Mouse (Mus musculus): ENCODE results near the gene Begain. TPM values are rescaled to one million over a fixed set of nuclear protein-coding genes. Genes with fewer than 3 reads are reported as not detected.

Gene Begain
- not detected for polyA plus RNA-seq (2014; fragmentation: Illumina TruSeq; extraction: RNeasy Lipid Tissue Mini Kit (QIAGEN cat#74804); ENCODE audit: low read depth, low replicate concordance)

DNA sequence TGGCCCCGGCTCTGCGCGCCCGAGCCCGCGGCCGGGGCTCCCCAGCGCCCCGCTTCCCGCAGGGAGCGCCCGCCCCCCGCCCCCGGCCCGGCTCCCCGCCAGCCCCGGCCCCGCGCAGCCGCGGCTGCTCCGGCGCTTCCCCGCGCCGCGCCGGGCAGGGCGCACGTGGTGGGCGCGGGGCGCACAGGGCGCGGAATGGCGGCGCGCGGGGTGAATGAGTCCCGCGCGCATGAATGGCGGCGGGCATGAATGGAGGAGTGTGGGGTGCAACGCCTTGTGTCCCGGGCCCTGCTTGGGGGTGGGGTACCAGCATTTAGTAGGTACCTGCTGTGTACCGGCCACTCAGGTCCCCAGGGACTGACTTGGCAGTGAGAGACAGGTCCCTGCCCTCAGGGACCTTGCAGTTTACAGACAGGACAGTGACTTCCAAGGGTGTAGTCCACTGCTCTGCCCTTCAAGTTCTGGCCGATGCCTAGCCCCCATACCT, at the start of gene Begain:
Begain (minus strand) TSS at position 51 of the 487 bp plus-strand sequence.

Other genes starting within 250 kb of the Begain start
- not detected for gene Slc25a29, start 232.3 kb downstream of the Begain start, polyA plus RNA-seq (2014; fragmentation: Illumina TruSeq; extraction: RNeasy Lipid Tissue Mini Kit (QIAGEN cat#74804); ENCODE audit: low read depth, low replicate concordance)
- gene Slc25a47, start 232.2 kb downstream of the Begain start, polyA plus RNA-seq (2014; fragmentation: Illumina TruSeq; extraction: RNeasy Lipid Tissue Mini Kit (QIAGEN cat#74804); ENCODE audit: low read depth, low replicate concordance), result not detected
- 0.20 TPM for gene Wdr25, start 174.6 kb downstream of the Begain start, polyA plus RNA-seq (2014; fragmentation: Illumina TruSeq; extraction: RNeasy Lipid Tissue Mini Kit (QIAGEN cat#74804); ENCODE audit: low read depth, low replicate concordance)
- 10.3 TPM for gene Wars, start 174.0 kb downstream of the Begain start, polyA plus RNA-seq (2014; fragmentation: Illumina TruSeq; extraction: RNeasy Lipid Tissue Mini Kit (QIAGEN cat#74804); ENCODE audit: low read depth, low replicate concordance)